Mouse (Mus musculus): ENCODE results near the gene Cbl. TPM values are rescaled to one million over a fixed set of nuclear protein-coding genes. Genes with fewer than 3 reads are reported as not detected.

The Cbl gene
- polyA plus RNA-seq, 1 experiment from 2014 or later = 5.8 TPM

- Histone ChIP-seq H3K4me2 (replicated peaks; ENCODE audit: low read depth) (no peak overlapping the region), H3K4me3 (ENCODE audit: low read depth, low read length) (no peak overlapping the region), H3K27ac (ENCODE audit: low read depth, low read length) (no peak overlapping the region), H3K36me3 (ENCODE audit: control insufficient read depth, insufficient read depth) (no peaks in the 10 kb centered on the region), H3K9me3 (ENCODE audit: control insufficient read depth) (no peaks in the 10 kb centered on the region), H3K9ac (ENCODE audit: low read depth, low read length) (no peak overlapping the region), H3K4me1 (replicated peaks; ENCODE audit: control insufficient read depth, insufficient read depth, low read length) (no peaks in the 10 kb centered on the region), H3K27me3 (replicated peaks; ENCODE audit: control insufficient read depth, insufficient read depth, low read length) (no peaks in the 10 kb centered on the region)
- 59% methylated on average over 4 of the region's 4 CpGs for WGBS
- TF ChIP-seq CTCF (IDR thresholded peaks at IDR 0.05; ENCODE audit: low read depth) = no peak
- ATAC-seq = no peak
These were observed 3.3 kb upstream of the Cbl start for GRCm38 (mm10) chr9:44237128-44237527.

- Histone ChIP-seq H3K27me3 (replicated peaks; ENCODE audit: control insufficient read depth, insufficient read depth, low read length) (no peaks in the 10 kb centered on the region), H3K9ac (ENCODE audit: low read depth, low read length) (no peak overlapping the region), H3K4me2 (replicated peaks; ENCODE audit: low read depth) (no peak overlapping the region), H3K4me3 (ENCODE audit: low read depth, low read length) (no peak overlapping the region), H3K27ac (ENCODE audit: low read depth, low read length) (no peak overlapping the region), H3K4me1 (replicated peaks; ENCODE audit: control insufficient read depth, insufficient read depth, low read length) (no peaks in the 10 kb centered on the region), H3K36me3 (ENCODE audit: control insufficient read depth, insufficient read depth) (no peaks in the 10 kb centered on the region), H3K9me3 (ENCODE audit: control insufficient read depth) (no peaks in the 10 kb centered on the region)
- no peak for TF ChIP-seq CTCF (IDR thresholded peaks at IDR 0.05; ENCODE audit: low read depth)
- 81% methylated on average over 4 of the region's 4 CpGs for WGBS
- no peak for ATAC-seq
These were observed 2.8 kb upstream of the Cbl start for GRCm38 (mm10) chr9:44236601-44237000.

- Histone ChIP-seq H3K9me3 (ENCODE audit: control insufficient read depth) (no peaks in the 10 kb centered on the region), H3K27ac (ENCODE audit: low read depth, low read length) (peak overlapping the region; percentile 86), H3K4me3 (ENCODE audit: low read depth, low read length) (peak overlapping the region; percentile 82), H3K27me3 (replicated peaks; ENCODE audit: control insufficient read depth, insufficient read depth, low read length) (no peaks in the 10 kb centered on the region), H3K9ac (ENCODE audit: low read depth, low read length) (peak overlapping the region; percentile 28; the same call in 1 of the 2 replicates), H3K36me3 (ENCODE audit: control insufficient read depth, insufficient read depth) (no peaks in the 10 kb centered on the region), H3K4me1 (replicated peaks; ENCODE audit: control insufficient read depth, insufficient read depth, low read length) (no peaks in the 10 kb centered on the region), H3K4me2 (replicated peaks; ENCODE audit: low read depth) (peak overlapping the region; percentile 62)
- TF ChIP-seq CTCF (IDR thresholded peaks at IDR 0.05; ENCODE audit: low read depth) = no peak
- ATAC-seq = peak; percentile 26; the same call in 1 of the 2 replicates
- WGBS = 17% methylated on average over 19 of the region's 19 CpGs
These were observed 904 bp upstream of the Cbl start for GRCm38 (mm10) chr9:44234479-44235427.

- TF ChIP-seq CTCF (IDR thresholded peaks at IDR 0.05; ENCODE audit: low read depth) = no peak
- Histone ChIP-seq H3K36me3 (ENCODE audit: control insufficient read depth, insufficient read depth) (no peaks in the 10 kb centered on the region), H3K4me2 (replicated peaks; ENCODE audit: low read depth) (peak overlapping the region; percentile 73), H3K27ac (ENCODE audit: low read depth, low read length) (peak overlapping the region; percentile 86), H3K4me1 (replicated peaks; ENCODE audit: control insufficient read depth, insufficient read depth, low read length) (no peaks in the 10 kb centered on the region), H3K4me3 (ENCODE audit: low read depth, low read length) (peak overlapping the region; percentile 82), H3K9ac (ENCODE audit: low read depth, low read length) (peak overlapping the region; percentile 85), H3K27me3 (replicated peaks; ENCODE audit: control insufficient read depth, insufficient read depth, low read length) (no peaks in the 10 kb centered on the region), H3K9me3 (ENCODE audit: control insufficient read depth) (no peaks in the 10 kb centered on the region)
- WGBS = under 1% methylated on average over 39 of the region's 40 CpGs
- peak; percentile 67 for ATAC-seq
These were observed 638 bp downstream of the Cbl start for GRCm38 (mm10) chr9:44233021-44233801.

GRCm38 (mm10) chr9:44231609-44232008 lies 2.2 kb downstream of the Cbl start:
- Histone ChIP-seq H3K4me1 (replicated peaks; ENCODE audit: control insufficient read depth, insufficient read depth, low read length) (no peaks in the 10 kb centered on the region), H3K27ac (ENCODE audit: low read depth, low read length) (no peak overlapping the region), H3K9ac (ENCODE audit: low read depth, low read length) (no peak overlapping the region), H3K9me3 (ENCODE audit: control insufficient read depth) (no peaks in the 10 kb centered on the region), H3K4me3 (ENCODE audit: low read depth, low read length) (no peak overlapping the region), H3K27me3 (replicated peaks; ENCODE audit: control insufficient read depth, insufficient read depth, low read length) (no peaks in the 10 kb centered on the region), H3K4me2 (replicated peaks; ENCODE audit: low read depth) (peak overlapping the region; percentile 73), H3K36me3 (ENCODE audit: control insufficient read depth, insufficient read depth) (no peaks in the 10 kb centered on the region)
- ATAC-seq = no peak
- TF ChIP-seq CTCF (IDR thresholded peaks at IDR 0.05; ENCODE audit: low read depth) = no peak

- H3K4me2 ChIP-seq (replicated peaks; ENCODE audit: low read depth) = no peak overlapping the region
- TF ChIP-seq CTCF (IDR thresholded peaks at IDR 0.05; ENCODE audit: low read depth) = no peak
- no peaks in the 10 kb centered on the region for H3K4me1 ChIP-seq (replicated peaks; ENCODE audit: control insufficient read depth, insufficient read depth, low read length)
- H3K9me3 ChIP-seq (ENCODE audit: control insufficient read depth) = no peaks in the 10 kb centered on the region
- H3K27ac ChIP-seq (ENCODE audit: low read depth, low read length) = no peak overlapping the region
- no peak overlapping the region for H3K4me3 ChIP-seq (ENCODE audit: low read depth, low read length)
- no peaks in the 10 kb centered on the region for H3K36me3 ChIP-seq (ENCODE audit: control insufficient read depth, insufficient read depth)
- no peaks in the 10 kb centered on the region for H3K27me3 ChIP-seq (replicated peaks; ENCODE audit: control insufficient read depth, insufficient read depth, low read length)
- H3K9ac ChIP-seq (ENCODE audit: low read depth, low read length) = no peak overlapping the region
- ATAC-seq = no peak
- 39% methylated on average over 6 of the region's 6 CpGs for WGBS
These were observed 7.9 kb downstream of the Cbl start for GRCm38 (mm10) chr9:44225993-44226392.

Measured in intestine, postnatal 0 days (tissue).